Mouse (Mus musculus) heart, postnatal 0 days (tissue): ENCODE measurements around the gene Cry2.

Experiments used
- CTCF ChIP-seq: IDR thresholded peaks from 2 replicates; pipeline ENCODE4 v1.5.1; 2016; ENCODE audit warnings: antibody characterized with exemption, control low read depth, low read depth
- EP300 ChIP-seq: IDR thresholded peaks from 2 replicates; pipeline ENCODE4 v1.6.1; 2016; ENCODE audit warnings: antibody characterized with exemption, low read depth

GRCm38 (mm10) chr2:92379783-92380494 is 53.9 kb downstream of the Cry2 start:
- TF ChIP-seq CTCF (no peak), EP300 (no peak)
